Mouse (Mus musculus): Measurements from ENCODE around the gene Lmo7.
A peak's percentile ranks its signal among the peaks of the same experiment; 100 is the strongest.

Gene Lmo7

GRCm38 (mm10) chr14:101729237-101729971 lies at the start of gene Lmo7, which contains the start of gene Gm9922:
TSS of gene Lmo7 (plus strand) at chr14:101729957.
TSS of gene Gm9922 (minus strand) at chr14:101729814.
- DNase-seq = peak; percentile 12

DNA sequence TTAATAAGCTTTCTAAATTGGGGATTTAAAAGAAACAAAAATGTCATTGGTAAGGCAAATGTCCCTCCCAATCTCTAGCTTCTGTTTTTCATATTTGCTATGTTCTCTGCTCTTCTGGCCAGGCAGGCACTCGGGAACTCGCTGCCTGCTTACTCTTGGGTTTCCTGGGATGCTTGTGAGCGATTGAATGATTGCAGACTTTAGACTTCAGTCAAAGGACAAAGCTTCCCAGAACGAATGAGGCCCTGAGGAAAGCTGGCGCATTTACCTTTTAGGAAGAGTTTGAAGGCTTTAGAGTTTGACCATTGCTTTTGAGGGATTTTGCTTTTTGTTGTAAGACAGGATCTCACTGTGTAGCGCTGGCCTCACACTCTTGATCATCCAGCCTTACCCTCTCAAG lies 42.1 kb upstream of the Lmo7 start:
- DNase-seq = no peak

DNA sequence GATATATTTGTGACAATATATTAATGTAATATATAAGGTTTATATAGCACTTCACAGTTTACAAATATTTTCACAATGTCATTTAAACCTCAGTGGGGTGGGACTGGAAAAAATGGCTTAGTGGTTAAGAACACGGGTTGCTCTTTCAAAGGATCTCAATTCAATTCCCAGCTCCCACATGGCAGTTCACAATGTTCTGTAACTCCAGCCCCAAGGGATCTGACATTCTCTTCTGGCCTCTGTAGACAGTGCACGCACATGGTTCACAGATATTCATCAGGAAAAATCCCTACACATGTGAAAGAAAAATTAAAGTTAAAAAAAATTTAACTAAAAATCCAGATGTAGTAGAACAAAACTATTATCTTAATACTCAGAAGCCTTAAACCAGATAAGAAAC lies 41.4 kb upstream of the Lmo7 start:
- no peak for DNase-seq

- DNase-seq = no peak
Measured at GRCm38 (mm10) chr14:101704479-101704878, 25.3 kb upstream of the Lmo7 start.

DNA sequence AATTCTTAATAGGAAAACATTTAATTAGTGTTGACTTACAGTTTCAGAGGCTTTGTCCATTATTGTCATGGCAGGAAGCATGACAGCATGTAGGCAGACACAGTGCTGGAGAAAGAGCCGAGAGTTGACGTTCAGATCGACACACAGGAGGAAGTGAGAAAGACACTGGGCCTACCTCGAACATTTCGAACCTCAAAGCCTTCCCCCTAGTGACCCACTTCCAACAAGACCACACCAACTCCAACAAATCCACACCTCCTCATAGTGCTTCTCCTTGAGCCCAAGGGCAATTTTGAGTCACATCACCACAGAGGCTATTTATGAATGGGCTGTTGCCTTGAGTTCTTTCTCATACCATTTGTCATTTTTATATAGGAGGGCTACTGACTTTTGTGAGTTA lies 22.7 kb upstream of the Lmo7 start:
- DNase-seq = no peak

DNA sequence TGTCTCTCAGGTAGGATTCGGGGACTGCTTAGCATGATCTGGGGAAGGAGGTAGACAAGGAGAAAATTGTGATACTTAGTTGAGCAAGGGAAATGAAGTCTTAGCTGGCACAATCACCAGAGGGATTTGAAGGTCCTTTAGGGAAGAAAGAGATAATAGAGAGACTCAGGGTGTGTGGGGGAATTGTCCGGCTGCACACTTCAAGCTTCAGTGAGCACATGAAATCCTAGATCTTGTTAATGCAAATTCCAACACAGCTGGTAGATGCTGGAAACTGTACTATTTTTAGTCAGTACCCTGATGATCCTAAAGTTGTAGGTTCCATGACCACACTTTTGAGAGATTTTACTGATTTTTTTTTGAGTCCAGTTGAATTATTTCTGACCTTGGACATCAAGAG lies 15.3 kb upstream of the Lmo7 start:
- DNase-seq = no peak

DNA sequence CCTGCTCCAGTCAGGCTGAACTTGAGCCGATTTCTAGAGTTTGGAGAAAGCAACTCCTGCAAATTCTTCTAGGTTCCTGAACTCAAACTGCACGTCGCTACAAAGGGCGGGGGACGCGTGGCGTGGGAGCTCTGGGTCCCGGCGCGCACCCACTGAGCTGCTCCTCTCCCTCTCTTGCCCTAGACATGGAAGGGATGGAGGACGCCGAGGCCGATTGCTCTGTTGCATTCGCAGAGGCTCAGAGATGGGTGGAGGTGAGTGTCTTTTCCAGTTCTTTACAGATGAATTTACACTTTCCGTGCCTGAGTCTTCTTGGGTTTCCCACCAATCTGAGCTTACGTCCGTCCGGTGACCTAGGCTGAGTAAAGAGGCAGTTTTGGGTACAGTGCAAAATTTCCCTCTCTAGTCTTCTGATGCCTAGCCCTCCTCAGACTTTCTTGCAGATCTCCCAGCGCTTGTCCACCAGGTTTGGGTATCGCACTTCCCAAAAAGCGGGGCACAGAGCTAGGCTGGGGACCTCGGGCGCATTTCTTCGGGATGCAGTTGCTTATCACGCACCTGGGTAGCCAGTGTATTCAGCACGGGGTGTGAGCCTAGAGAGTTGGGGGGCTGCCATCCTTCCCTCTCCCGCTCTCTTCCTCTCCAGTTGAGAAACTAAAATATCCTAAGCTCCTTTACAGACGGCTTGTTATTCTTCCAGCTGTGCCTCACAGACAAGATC lies 375 bp downstream of the Lmo7 start:
- DNase-seq = no peak

- DNase-seq = no peak
Measured at GRCm38 (mm10) chr14:101733542-101734303, 4.0 kb downstream of the Lmo7 start.

DNA sequence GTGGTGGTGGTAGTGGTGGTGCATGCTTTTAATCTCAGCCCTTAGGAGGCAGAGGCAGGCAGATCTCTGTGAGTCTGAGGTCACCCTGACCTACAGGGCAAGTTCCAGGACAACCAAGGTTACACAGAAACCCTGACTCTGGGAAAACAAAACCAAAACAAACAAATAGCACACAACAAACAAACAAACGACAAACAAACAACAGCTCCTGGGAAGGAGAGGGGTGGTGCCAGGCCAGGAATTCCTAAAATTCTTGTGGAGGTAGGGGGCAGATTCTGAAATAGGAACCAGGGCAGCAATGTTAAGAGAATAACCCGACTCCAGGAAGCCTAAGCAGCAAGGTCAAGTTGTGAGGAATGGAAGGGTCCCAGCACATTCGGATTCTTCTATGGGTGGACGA lies 7.7 kb downstream of the Lmo7 start:
- no peak for DNase-seq

DNA sequence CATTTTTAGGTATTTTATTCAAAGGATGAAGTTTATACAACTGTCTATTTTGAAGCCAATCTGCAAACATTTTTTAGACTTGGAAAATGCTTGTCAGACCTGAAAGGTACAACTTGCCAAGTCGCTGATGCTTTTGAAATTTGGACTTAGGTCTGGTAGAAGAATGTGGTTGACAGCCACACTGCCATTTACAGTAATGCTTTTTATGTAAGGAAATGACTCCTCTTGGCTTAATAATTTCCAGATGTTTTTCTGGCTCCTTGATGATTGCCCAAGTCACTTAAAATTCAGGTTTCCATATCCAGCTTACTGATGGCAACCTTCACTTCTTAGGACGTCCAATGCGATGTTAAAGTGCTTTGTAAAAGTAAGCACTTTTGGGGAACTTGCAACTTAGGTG lies 16.9 kb downstream of the Lmo7 start:
- DNase-seq = no peak

- no peak for DNase-seq
Measured at GRCm38 (mm10) chr14:101747811-101748210, 18.1 kb downstream of the Lmo7 start.

DNA sequence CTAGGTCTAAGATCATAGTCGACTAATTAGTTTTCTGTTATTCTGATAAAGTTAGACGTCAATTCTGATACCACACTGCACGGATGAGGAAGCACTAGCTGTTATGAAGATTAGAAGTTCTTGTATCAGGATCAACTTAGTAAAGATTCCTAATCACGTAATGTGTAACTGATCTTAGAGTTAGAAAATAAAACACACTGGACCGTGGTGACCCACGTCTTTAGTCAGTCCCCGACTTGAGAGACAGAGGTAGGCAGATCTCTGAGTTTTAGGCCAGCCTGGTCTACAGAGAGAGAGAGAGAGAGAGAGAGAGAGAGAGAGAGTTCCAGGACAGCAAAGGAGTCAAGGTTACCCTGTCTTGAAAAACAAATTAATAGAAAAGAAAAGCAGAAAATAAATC lies 18.7 kb downstream of the Lmo7 start:
- no peak for DNase-seq

DNA sequence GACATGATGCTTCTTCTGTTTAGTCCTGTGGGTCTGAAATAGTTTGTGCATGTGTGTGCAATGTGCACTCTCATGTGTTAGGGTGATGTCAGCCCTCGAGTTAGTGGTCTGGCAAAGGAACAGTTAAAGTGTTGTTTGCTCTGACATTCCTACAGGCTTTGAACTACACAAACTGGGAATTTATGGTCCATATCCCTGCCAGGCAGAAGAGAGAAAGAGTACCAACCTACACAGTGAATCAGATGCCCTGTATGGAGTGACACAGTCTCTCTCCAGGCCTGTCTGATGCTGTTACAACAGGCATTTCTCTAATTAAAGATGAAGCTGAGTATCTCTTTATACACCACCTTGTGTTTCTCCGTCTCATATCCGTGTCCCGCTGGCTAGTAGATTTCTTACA lies 21.2 kb downstream of the Lmo7 start:
- no peak for DNase-seq

- DNase-seq = no peak
Measured at GRCm38 (mm10) chr14:101755425-101755824, 25.7 kb downstream of the Lmo7 start.

DNA sequence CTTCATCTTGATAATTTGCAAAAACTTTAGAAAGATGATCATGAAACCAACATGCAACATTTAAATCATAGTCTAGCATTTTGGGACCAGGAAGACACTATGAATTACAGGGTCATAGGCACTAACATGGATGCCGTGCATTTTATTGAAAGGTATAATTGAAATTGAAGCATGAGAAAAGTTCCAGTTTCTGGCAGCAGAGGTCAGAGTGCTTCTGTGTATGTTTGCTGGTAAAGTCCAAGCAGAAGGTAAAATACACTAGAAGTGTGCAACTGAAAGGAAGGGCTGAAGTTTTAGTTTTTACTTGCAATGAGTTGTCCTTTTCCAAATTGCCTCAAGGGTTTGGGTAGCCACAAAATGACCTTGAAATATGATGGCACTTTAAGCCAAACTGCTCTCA lies 32.5 kb downstream of the Lmo7 start:
- no peak for DNase-seq

DNA sequence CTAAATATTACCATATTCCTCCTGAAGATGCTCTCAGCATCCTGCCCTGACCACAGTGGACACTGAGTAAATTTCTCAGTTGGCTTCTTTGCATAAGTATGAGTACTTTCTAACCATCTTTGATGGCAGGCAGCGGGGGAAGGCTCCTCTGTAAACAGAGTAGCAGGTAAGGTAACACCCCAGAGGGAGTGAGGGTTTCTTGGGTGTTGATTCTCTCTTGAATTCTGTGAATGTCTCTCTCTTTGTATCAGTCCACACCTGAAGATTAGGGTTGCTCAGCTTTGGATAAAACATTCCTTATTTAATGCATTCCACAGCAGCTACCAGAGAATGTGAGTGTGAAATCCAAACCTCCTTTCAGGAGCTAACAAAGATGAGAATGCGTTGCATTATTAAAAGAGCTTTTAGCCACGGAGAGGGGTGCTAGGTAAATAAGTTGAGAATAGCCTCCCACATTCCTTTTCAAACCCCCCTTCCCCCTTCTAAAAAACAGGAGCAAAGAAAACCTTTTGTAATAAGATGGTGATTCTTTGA lies 34.1 kb downstream of the Lmo7 start:
- DNase-seq = no peak

GRCm38 (mm10) chr14:101771336-101771735 lies 41.6 kb downstream of the Lmo7 start:
- DNase-seq = no peak

- DNase-seq = no peak
Measured at GRCm38 (mm10) chr14:101771756-101772155, 42.0 kb downstream of the Lmo7 start.

GRCm38 (mm10) chr14:101774631-101775030 lies 44.9 kb downstream of the Lmo7 start:
- DNase-seq = no peak

DNA sequence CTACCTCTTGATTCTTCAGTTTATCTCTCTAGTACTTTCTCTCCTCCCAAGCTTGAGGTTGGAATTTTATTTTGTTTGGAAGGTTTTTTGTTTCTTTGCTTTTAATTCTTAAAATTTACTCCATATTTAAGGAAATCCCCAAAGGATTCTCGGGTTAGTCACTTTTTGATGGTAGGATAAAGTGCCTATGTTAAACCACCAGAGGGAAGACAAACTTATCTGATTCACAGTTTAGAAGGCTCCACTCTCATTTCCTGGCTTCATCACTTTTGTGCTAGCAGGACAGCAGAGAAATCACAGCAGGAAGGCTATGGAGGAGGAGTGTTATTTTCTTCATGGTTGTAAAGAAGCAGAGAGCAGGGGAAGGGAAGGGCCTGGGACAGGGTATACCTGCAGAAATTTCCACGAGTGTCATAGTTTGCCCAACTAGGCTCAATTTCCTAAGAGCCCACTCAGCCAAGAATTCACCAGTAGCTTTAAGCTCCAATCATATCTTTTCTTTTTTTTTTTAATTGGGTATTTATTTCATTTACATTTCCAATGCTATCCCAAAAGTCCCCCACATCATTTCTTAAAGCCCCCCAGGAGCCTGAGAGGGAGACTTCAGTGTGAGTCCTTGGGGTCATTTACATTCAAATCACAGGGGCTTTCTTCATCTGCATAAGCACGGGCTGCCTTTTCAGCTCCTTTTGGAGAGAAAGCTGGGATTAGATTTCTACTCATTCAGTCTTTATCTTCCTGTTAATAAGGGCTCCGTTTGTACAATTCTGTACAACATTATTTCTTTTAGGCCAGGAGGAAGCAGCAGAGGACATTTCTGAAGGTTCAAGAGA lies 46.8 kb downstream of the Lmo7 start:
- no peak for DNase-seq

DNA sequence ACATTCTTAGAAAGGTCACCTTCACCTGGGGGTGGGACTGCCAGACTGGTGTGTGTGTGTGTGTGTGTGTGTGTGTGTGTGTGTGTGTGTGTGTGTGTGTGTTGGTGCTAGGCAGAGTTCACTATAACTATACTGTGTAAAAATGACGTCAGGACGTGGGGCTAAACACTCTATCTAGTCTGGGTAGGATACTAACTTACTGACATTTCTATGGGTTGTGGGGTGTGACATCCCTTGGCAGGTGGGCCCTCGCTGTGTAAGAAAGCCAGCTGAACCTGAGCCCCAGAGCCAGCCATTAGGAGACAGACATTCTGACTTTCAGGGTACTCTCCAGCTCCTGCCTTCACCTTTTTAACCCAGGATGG lies 47.4 kb downstream of the Lmo7 start:
- DNase-seq = no peak

DNA sequence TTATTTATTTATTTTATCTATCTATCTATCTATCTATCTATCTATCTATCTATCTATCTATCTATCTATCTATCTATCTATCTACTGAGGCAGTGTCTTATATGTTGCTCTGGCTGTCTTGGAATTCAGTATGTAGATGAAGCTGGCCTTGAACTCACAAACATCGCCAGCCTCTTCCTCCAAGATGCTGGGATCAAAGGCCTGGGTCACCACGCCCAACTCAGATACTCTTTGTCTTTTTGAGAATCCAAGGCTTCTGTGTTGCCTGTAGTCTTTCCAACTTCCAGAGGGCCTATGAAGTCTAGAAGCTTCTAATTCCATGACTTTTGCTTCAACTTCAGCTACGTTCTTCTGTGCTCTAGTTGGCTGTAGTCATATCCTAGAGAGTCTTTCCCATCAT lies 48.7 kb downstream of the Lmo7 start:
- DNase-seq = no peak

DNA sequence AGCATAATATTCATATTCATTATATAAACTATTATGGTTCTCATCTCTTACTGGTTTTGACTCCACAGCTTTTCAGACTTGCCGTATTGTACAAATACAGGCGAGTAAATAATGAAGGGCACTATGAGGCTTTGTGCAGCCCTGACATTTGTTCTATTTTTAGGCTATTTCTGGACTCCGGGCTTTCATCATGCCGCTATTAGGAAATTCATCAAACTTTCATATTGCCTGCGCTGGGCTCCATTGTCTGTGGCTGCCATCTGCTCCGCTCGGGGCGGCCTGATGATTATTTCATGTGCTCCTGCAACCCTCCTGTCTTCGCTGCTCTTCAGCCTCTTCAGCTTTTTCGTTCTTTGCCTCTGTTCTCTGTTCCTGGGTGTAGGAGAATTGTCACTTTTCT lies 50.3 kb downstream of the Lmo7 start:
- no peak for DNase-seq
